ENCODE assay signal across 9 mouse cellular contexts in the genomic region with DNA sequence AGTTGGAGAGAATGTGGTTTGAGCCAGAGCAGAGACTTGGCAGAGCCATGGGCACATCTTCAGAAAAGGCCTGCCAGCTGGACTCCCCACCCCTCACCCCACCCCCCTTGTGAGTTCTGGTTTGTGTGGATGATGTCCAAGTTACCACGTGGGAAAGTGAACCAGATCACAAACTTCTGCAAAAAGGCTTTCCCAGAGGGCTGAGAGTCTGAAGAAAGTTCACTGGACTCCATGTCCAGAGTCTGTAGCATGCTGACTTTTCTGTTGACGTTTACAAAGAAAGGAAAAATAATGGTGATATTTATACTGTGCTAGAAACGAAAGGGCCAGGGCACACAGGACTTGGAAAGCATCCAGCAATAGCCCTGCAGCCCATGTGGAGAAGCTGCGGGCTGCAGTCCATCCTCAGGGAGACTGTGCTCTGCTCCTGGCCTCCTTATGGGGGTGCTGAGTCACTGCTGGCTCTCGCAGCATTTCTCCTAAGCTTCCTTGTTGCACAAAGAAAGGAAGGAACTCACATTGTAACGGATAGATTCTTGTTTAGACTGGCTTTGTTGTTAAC. TPM values are rescaled to one million over a fixed set of nuclear protein-coding genes. Genes with fewer than 3 reads are reported as not detected.
A peak's percentile ranks its signal among the peaks of the same experiment; 100 is the strongest.
DNase-seq lines count a peak whose midpoint lies in the region; ATAC-seq and TF ChIP-seq lines count a peak whose summit lies in the region.
"Had no signal": no experiment of that assay in that cellular context is flagged by ENCODE, and none has a peak within 500 bp of the region (broad histone marks: within the 10 kb centered on the region; RNA-seq: fewer than 3 reads in every experiment).

No protein-coding gene starts in this region.

- intact Hi-C loops in heart, postnatal 36 days (cut with DNase I): no loop called here

- no peak overlapping the region for H3K9ac ChIP-seq in embryonic facial prominence, embryonic 15.5 days
- no peak overlapping the region for H3K9ac ChIP-seq in liver, adult 2 months (ENCODE audit: low read depth, low read length)
- H3K9ac ChIP-seq in neural tube, embryonic 14.5 days (replicated peaks; ENCODE audit: low read depth, low read length): no peak overlapping the region

- no peaks in the 10 kb centered on the region for H3K9me3 ChIP-seq in embryonic facial prominence, embryonic 15.5 days (replicated peaks)
- H3K9me3 ChIP-seq in neural tube, embryonic 14.5 days (ENCODE audit: control insufficient read depth, low read length): no peaks in the 10 kb centered on the region

- H3K79me2 ChIP-seq in liver, adult 2 months (ENCODE audit: control insufficient read depth, insufficient read depth, low read length): no peaks in the 10 kb centered on the region

- peak; percentile 15; the same call in 1 of the 2 replicates for TF ChIP-seq CTCF in liver, adult 2 months (IDR thresholded peaks at IDR 0.05; ENCODE audit: low read depth, low read length)

- no peaks in the 10 kb centered on the region for H3K27me3 ChIP-seq in embryonic facial prominence, embryonic 15.5 days
- H3K27me3 ChIP-seq in liver, adult 2 months (ENCODE audit: control insufficient read depth, insufficient read depth, low read length): no peaks in the 10 kb centered on the region
- no peaks in the 10 kb centered on the region for H3K27me3 ChIP-seq in neural tube, embryonic 14.5 days (ENCODE audit: control insufficient read depth, insufficient read depth, low read length)

- H3K4me1 ChIP-seq in embryonic facial prominence, embryonic 15.5 days: peaks cover 5% of the 10 kb centered on the region; the same call in 1 of the 2 replicates
- H3K4me1 ChIP-seq in liver, adult 2 months (ENCODE audit: control insufficient read depth, insufficient read depth, low read length): peaks cover 3% of the 10 kb centered on the region; the same call in 1 of the 2 replicates
- no peaks in the 10 kb centered on the region for H3K4me1 ChIP-seq in neural tube, embryonic 14.5 days (ENCODE audit: control insufficient read depth, insufficient read depth, low read length)

- H3K36me3 ChIP-seq in embryonic facial prominence, embryonic 15.5 days: peaks cover 35% of the 10 kb centered on the region
- H3K36me3 ChIP-seq in liver, adult 2 months (ENCODE audit: control insufficient read depth, insufficient read depth, low read length): peaks cover 20% of the 10 kb centered on the region
- H3K36me3 ChIP-seq in neural tube, embryonic 14.5 days (ENCODE audit: control insufficient read depth, insufficient read depth, low read length): peaks cover 28% of the 10 kb centered on the region

- no peak overlapping the region for H3K4me2 ChIP-seq in embryonic facial prominence, embryonic 15.5 days (replicated peaks)
- no peak overlapping the region for H3K4me2 ChIP-seq in neural tube, embryonic 14.5 days (ENCODE audit: low read depth, low read length)

- no peak for TF ChIP-seq POLR2A in liver, adult 2 months (IDR thresholded peaks at IDR 0.05; ENCODE audit: extremely low read depth, insufficient read depth, low read length)

- WGBS in embryonic facial prominence, embryonic 15.5 days: 45% methylated on average over 6 of the region's 6 CpGs
- 22% methylated on average over 6 of the region's 6 CpGs for WGBS in liver, adult 2 months
- 45% methylated on average over 6 of the region's 6 CpGs for WGBS in neural tube, embryonic 14.5 days

- ATAC-seq in frontal cortex, adult (ENCODE audit: low TSS enrichment): peak; percentile 83
- ATAC-seq in embryonic facial prominence, embryonic 15.5 days (ENCODE audit: insufficient number of reproducible peaks, low FRiP score, low TSS enrichment, low read depth): peak; percentile 69
- peak; percentile 89 for ATAC-seq in neural tube, embryonic 14.5 days (ENCODE audit: low read depth)

- H3K4me3 ChIP-seq in embryonic facial prominence, embryonic 15.5 days (replicated peaks): no peak overlapping the region
- H3K4me3 ChIP-seq in liver, adult 2 months (ENCODE audit: insufficient read depth, low read depth, low read length): no peak overlapping the region
- H3K4me3 ChIP-seq in neural tube, embryonic 14.5 days (ENCODE audit: low read depth, low read length): no peak overlapping the region
- H3K4me3 ChIP-seq: erythroblast, embryonic 14.5 days had no signal

- no peak for DNase-seq in frontal cortex, postnatal 25 days (ENCODE audit: low spot score in 2 of 2)
- DNase-seq in R1 (ENCODE audit: low read depth, low spot score): peak; percentile 31
- DNase-seq in heart, postnatal 36 days: peak; percentile 42 to 49
- peak; percentile 89 for DNase-seq in liver, adult 2 months (ENCODE audit: extremely low read depth, low read depth, low spot score)
- DNase-seq in thymus, postnatal 0 days (ENCODE audit: low spot score): no peak

- peak overlapping the region; percentile 25; the same call in 1 of the 2 replicates for H3K27ac ChIP-seq in embryonic facial prominence, embryonic 15.5 days (replicated peaks)
- 0 out of 2 replicates have a peak overlapping the region, but pooled peaks have one; percentile 6 for H3K27ac ChIP-seq in liver, adult 2 months (replicated peaks; ENCODE audit: insufficient read depth, low read depth, low read length)
- no peak overlapping the region for H3K27ac ChIP-seq in neural tube, embryonic 14.5 days (ENCODE audit: low read depth, low read length)

RNA-seq across cellular contexts. Expression of a gene that starts 22.0 kb away (rescaled TPM):
- 85.3 and 90.2 TPM in 2 replicates for polyA plus RNA-seq in embryonic facial prominence, embryonic 15.5 days (2015; fragmentation: Nextera tagmentation; extraction: Ambion mirVana)
- total RNA-seq in heart, postnatal 36 days (2021): 1 to 10 TPM; 3.5 to 4.0 TPM
- 22.5 and 22.7 TPM in 2 replicates for total RNA-seq in liver, adult 2 months (2014; rRNA removed)
- polyA plus RNA-seq in liver, adult 2 months (2012; rRNA removed): 5.9 and 6.1 TPM in 2 replicates
- 181 and 191 TPM in 2 replicates for polyA plus RNA-seq in neural tube, embryonic 14.5 days (2014; fragmentation: Nextera tagmentation; extraction: Ambion mirVana)
- polyA plus RNA-seq in thymus, postnatal 0 days (2015; fragmentation: Nextera tagmentation; extraction: Ambion mirVana): 82.5 and 93.9 TPM in 2 replicates

RNA-seq across cellular contexts. Expression of a gene that starts 22.1 kb away (rescaled TPM):
- 11.6 and 14.8 TPM in 2 replicates for polyA plus RNA-seq in embryonic facial prominence, embryonic 15.5 days (2015; fragmentation: Nextera tagmentation; extraction: Ambion mirVana)
- 1 to 10 TPM; 2.4 to 2.9 TPM for total RNA-seq in heart, postnatal 36 days (2021)
- total RNA-seq in liver, adult 2 months (2014; rRNA removed): 4.1 and 4.6 TPM in 2 replicates
- polyA plus RNA-seq in liver, adult 2 months (2012; rRNA removed): 0.55 and 0.63 TPM in 2 replicates
- polyA plus RNA-seq in neural tube, embryonic 14.5 days (2014; fragmentation: Nextera tagmentation; extraction: Ambion mirVana): 7.9 and 9.0 TPM in 2 replicates
- 15.1 and 16.9 TPM in 2 replicates for polyA plus RNA-seq in thymus, postnatal 0 days (2015; fragmentation: Nextera tagmentation; extraction: Ambion mirVana)

Comparison
In these comparisons a context has a peak if more than half of its experiments do, and no peak if none do; other contexts are left out.
1. DNase-seq: peak in R1 (single experiment), heart, postnatal 36 days (2 of 2) and liver, adult 2 months (single experiment); none in frontal cortex, postnatal 25 days (0 of 2) and thymus, postnatal 0 days (single experiment).
2. RNA of a gene that starts 22.0 kb away (polyA plus RNA-seq): 181 to 191 TPM in neural tube, embryonic 14.5 days, 85.3 to 90.2 TPM in embryonic facial prominence, embryonic 15.5 days and 82.5 to 93.9 TPM in thymus, postnatal 0 days; 5.9 to 6.1 TPM in liver, adult 2 months; every median in the first group is over 10 times any median in the second.
3. Peak in every context shown above with its lines, with median percentiles within 50 percentile points of each other: ATAC-seq.